Mouse (Mus musculus) heart, postnatal 25 days (tissue): ENCODE results near the gene Rpl11. TPM values are rescaled to one million over a fixed set of nuclear protein-coding genes. Genes with fewer than 3 reads are reported as not detected.
A peak's percentile ranks its signal among the peaks of the same experiment; 100 is the strongest.
"Not testable (repeated sequence)": the region's sequence is repeated elsewhere in the genome, so short reads cannot be mapped to it uniquely, and the experiment has no call there.

Experiments used
- DNase-seq: peaks from one replicate; pipeline ENCODE4 v3.0.0; 2022; ENCODE audit warnings: low spot score
- intact Hi-C: fragments of 180-260 bp; cut with DNase I; formaldehyde crosslinking; loops from one replicate; pipeline ENCODE4 v1.15.1; 2025
- total RNA-seq, 2 experiments: library from RNA; stranded (reverse); gene quantifications; 2 replicates each; pipeline ENCODE4 v1.2.3; 2021

The Rpl11 gene
- 100 to 1,000 TPM; 230 to 252 TPM for total RNA-seq

DNA sequence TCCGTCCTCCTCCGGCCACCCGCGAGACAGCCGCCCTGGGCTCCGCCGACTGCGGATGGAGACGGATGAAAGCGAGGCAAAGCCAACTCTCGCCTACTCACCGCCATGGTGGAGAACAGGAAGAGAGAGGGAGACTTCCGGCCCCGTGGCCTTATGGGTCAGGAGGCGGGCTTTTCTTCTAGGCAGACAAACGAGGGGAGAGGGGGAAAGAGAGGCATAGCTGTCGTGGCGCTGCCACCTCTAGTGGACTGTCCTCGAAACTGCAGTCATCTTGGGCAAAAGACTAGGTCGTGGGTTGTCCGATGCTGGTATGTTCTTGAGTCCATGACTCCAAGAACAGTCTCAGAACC, at the start of gene Rpl11:
Gene Rpl11, minus strand, starts transcription at position 182 of the 350 bp plus-strand sequence.
- peak; percentile 86 for DNase-seq
- intact Hi-C loops = loop anchor here (2.0 to 5.0 kb wide), 4 partner anchors 32 to 549 kb away; partner anchors contain the start of genes Eloa, Gale, Kdm1a and Pithd1

GRCm38 (mm10) chr4:136101753-136102152, 48.5 kb upstream of the Rpl11 start:
- intact Hi-C loops, DNase-seq: not testable (repeated sequence)

DNA sequence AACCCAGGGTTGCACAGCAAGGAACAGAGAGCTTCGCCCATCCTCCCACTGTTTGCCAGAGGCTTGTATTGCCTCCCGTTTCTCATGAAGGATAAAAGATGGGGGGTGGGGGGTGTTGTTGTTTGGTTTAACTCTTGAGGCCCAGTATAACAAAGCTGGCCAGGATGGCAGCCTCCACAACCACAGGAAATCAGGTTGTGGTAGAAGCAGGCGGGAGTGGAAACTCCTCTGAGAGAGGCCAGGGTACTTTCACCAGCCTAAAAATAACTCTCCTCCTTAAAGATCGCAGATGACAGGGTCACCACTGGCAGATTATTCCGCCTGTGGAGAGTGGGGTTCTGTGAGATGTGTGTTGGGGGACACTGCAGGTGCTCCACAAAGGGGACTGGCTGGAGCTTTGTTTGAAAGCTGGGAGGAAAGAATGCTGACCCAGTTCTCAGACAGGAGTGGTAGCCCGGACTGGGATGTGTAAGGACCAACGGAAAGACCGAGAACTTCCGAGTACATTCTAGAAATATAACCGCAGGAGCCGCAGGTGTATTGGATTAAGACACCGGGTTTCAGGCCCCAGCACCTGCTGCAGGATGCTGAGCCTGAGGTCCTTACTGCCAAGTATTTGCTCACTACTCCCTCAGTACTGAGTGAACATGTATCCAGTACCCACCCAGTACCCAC, 47.3 kb upstream of the Rpl11 start:
- DNase-seq = no peak
- intact Hi-C loops = no loop called here

DNA sequence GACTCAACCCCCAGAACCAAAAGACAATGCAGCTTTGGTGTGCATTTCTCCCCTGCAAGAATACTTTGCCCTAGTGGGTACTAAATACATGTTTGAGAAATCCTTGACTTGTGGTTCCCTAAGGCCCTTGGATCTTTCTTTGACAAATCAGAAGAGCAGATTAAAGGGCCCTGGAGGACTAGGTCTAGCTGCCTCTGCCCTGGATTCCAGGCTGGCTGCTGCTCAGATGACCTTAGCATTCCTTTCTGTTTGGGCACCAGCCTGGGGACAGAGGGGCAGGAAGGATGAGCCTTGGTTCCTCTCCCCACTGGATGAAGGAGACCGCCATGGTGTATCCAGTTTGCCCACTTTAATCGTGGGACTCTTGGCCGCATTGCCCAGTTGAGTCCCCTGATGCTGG, 45.2 kb upstream of the Rpl11 start:
- intact Hi-C loops = no loop called here
- DNase-seq = no peak

- intact Hi-C loops = no loop called here
- DNase-seq = no peak
These were observed 43.4 kb upstream of the Rpl11 start for GRCm38 (mm10) chr4:136096446-136097113.

DNA sequence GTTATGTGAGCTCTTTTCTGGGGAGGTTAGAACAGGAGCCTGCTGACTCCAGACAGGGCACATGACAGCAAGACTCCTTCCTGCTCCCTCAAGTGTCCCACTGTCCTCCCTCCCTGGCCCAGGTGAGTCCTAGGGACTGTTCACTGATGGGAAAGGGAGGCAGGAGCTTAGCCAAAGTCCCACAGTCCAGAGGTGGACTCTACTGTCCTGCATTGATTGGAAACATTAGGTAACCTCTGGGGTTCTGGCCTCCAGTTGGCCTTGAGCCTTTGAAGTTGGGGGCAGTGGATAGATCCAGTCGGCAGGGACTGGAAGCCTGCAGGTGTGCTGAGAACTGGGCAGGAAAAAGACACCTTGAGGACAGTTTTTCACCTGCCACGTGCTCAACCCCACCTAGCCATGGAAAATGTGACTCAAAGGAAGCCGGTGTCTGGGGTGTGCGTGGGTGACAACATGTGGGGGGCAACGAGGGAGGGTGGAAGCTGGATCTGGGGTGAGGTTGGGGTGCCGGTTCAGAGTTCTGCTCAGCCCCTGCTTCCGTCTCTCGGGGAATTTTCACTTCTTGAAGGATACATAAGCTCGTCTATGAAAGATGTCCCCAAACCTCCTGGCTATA, 42.4 kb upstream of the Rpl11 start:
- no peak for DNase-seq
- intact Hi-C loops = no loop called here

DNA sequence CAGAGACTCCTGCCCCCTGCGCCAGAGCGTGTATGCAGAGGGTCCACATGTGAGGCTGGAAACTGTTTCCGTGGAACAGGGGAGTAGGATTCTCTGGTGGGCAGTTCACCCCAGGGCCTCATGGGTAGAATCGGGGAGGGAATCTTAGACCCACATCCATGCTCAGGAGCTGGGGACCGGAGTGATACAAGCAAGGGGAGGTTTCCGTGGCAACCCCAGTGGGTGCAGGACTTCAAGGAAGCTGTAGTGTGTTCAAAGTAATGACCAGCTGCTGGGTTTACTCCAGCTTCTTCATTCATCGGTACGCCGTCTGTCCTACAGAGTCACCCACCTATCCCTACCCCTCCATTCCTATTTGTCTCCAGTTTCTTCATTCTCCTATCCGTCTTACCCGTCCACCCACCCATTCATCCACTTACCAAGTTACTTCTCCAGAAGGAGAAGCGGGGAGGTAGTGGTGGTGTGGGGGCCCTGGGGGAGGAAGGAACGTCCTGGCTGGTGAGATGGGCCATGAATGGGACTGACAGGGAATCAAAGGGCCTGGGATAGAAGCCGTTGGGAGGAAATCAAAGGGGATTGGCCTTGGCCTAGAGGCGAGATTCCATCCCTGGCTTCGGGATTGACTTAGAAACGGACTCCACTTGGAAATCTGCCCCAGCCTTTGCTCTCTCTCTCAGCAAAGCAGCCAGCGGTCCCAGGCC, 41.4 kb upstream of the Rpl11 start:
- DNase-seq = no peak
- intact Hi-C loops = no loop called here

GRCm38 (mm10) chr4:136092498-136092897, 39.3 kb upstream of the Rpl11 start:
- no peak for DNase-seq
- intact Hi-C loops = no loop called here

GRCm38 (mm10) chr4:136091346-136091745, 38.1 kb upstream of the Rpl11 start:
- no peak for DNase-seq
- intact Hi-C loops = no loop called here

DNA sequence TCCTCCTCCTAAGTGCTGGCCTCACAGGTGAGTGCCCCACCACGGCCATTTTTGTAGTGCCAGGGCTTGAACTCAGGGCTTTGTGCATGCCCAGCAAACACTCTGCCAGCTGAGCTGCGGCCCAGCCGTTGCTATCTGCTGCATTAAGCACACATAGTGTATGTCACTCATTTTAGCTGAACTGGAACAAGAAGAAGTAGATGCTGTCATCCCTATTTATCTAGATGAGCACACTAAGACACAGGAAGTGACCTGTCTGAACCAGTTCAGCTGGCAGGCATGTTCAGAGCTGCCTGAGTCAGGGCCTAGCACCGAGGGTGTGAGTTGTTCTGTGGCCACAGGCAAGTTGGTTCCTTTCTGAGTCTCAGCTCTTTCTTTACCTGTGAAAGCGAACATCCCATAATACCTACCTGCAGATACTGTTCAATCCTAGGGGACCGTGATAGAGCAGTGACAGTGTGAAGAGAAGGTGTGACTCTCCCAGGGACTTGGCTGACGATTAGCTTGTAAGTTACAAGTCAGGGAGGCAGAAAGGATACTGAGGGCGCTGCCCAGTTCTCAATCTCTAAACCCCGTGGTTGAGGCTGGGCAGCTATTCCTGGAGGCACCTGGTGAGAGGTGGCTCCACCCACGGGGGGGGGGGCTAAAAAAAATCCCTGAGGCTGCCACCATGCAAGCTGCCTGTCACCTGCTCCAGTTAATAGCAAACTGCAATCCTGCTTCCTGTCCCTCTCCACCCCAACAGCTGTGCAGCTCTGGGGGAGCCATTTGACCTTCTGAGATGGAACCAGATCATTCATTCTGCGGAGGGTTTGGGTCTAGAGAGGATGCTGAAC, 36.7 kb upstream of the Rpl11 start:
- intact Hi-C loops = loop anchor here (5.0 kb wide), 1 partner anchor 42 kb away; no protein-coding TSS in a partner anchor
- DNase-seq = no peak

GRCm38 (mm10) chr4:136088971-136089747, 35.9 kb upstream of the Rpl11 start:
- DNase-seq = no peak
- intact Hi-C loops = loop anchor here (5.0 kb wide), 1 partner anchor 43 kb away; no protein-coding TSS in a partner anchor

GRCm38 (mm10) chr4:136088364-136088763, 35.1 kb upstream of the Rpl11 start:
- no peak for DNase-seq
- intact Hi-C loops = loop anchor here (5.0 kb wide), 1 partner anchor 44 kb away; no protein-coding TSS in a partner anchor

DNA sequence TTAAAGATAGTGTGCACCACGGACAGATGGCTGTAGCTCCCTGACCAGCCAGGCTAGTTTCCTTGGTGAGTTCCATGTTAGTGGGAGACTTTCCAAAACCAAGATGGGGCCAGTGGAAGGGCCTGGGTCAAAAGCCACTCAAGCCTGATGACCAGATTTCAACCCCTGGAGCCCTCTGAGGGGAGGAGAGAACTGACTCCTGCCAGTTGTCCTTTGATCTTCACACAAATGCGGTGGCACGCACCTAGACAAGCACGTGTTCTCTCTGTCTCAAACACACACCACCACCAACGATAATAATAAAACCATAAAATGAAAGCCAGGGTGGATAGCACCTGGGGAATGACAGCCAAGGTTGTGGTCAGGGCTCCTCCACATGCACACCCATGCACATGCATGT, 34.0 kb upstream of the Rpl11 start:
- no peak for DNase-seq
- intact Hi-C loops = loop anchor here (5.0 kb wide), 1 partner anchor 45 kb away; no protein-coding TSS in a partner anchor

- intact Hi-C loops = loop anchor here (5.0 kb wide), 1 partner anchor 47 kb away; no protein-coding TSS in a partner anchor
- no peak for DNase-seq
These were observed 31.6 kb upstream of the Rpl11 start for GRCm38 (mm10) chr4:136084840-136085239.

- intact Hi-C loops = no loop called here
- no peak for DNase-seq
These were observed 30.3 kb upstream of the Rpl11 start for GRCm38 (mm10) chr4:136083269-136084105.

DNA sequence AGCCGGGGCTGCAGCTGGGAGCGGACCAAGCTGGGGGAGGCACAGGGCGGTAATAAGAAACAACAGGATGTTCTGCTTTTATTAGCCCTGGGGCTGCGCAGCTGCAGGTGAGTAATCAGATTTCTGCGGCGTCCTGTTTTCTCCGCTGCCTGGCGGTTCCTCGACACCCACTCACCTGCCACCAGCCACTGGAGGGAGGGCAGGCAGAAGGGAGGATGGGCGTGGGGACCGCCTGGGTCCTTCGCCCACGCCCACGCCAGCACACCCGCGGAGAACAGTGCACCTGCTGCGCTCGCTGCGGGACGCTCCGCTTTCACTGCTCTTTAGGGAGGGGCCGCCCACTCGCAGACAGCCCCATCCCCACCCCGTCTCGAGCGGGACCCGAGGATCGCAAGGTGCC, 28.5 kb upstream of the Rpl11 start:
- no peak for DNase-seq

DNA sequence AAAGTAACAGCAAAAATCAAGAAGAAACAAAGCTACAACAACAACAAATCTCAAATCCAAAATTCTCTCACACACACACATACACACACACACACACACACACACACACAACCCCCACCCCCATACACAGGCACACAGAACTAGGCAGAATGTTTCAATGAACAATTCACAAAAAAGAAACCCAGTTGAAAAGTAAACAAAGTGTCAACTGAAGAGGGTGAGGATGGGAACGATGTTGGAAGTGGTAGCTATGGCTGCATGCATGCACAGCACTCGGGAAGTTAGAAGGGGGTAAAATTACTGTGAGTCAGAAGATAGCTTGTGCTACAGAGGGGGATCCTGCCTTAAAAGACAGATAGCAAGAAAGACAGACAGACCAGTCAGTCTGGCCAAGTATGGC, 25.4 kb upstream of the Rpl11 start:
- no peak for DNase-seq
- intact Hi-C loops = no loop called here

More for the DNA sequence above, 28.5 kb upstream of the Rpl11 start:
- intact Hi-C loops = no loop called here
